Mouse (Mus musculus) cerebellum, adult 11 months (tissue): Measurements from ENCODE around the gene Hacl1.
"Not testable (repeated sequence)": the region's sequence is repeated elsewhere in the genome, so short reads cannot be mapped to it uniquely, and the experiment has no call there.

Experiments used
- DNase-seq: peaks from one replicate; pipeline ENCODE4 v3.0.0; 2022

Hacl1 gene

GRCm38 (mm10) chr14:31622748-31623147, 18.3 kb downstream of the Hacl1 start:
- DNase-seq = no peak

- no peak for DNase-seq
Measured at GRCm38 (mm10) chr14:31620591-31621223, 20.4 kb downstream of the Hacl1 start.

GRCm38 (mm10) chr14:31617997-31618396, 23.1 kb downstream of the Hacl1 start:
- no peak for DNase-seq

- DNase-seq = no peak
Measured at GRCm38 (mm10) chr14:31617204-31617603, 23.9 kb downstream of the Hacl1 start.

GRCm38 (mm10) chr14:31613671-31614070, 27.4 kb downstream of the Hacl1 start:
- no peak for DNase-seq

- DNase-seq = no peak
Measured at GRCm38 (mm10) chr14:31611986-31612385, 29.1 kb downstream of the Hacl1 start.

GRCm38 (mm10) chr14:31605514-31605913, 35.6 kb downstream of the Hacl1 start:
- no peak for DNase-seq

GRCm38 (mm10) chr14:31604916-31605315, 36.2 kb downstream of the Hacl1 start:
- DNase-seq = peak; percentile 5

- not testable (repeated sequence) for DNase-seq
Measured at GRCm38 (mm10) chr14:31602616-31602979, 38.5 kb downstream of the Hacl1 start.

- no peak for DNase-seq
Measured at GRCm38 (mm10) chr14:31601908-31602615, 39.0 kb downstream of the Hacl1 start.

GRCm38 (mm10) chr14:31597446-31597845, 43.6 kb downstream of the Hacl1 start:
- no peak for DNase-seq

- DNase-seq = no peak
Measured at GRCm38 (mm10) chr14:31596408-31596807, 44.7 kb downstream of the Hacl1 start.

- DNase-seq = no peak
Measured at GRCm38 (mm10) chr14:31594693-31595092, 46.4 kb downstream of the Hacl1 start.

GRCm38 (mm10) chr14:31593036-31593435, 48.0 kb downstream of the Hacl1 start:
- DNase-seq = no peak

- DNase-seq = no peak
Measured at GRCm38 (mm10) chr14:31591243-31591642, 49.8 kb downstream of the Hacl1 start, which contains the start of gene Colq. Gene Colq (minus strand): TSS chr14:31591343.

GRCm38 (mm10) chr14:31586451-31586850, 54.6 kb downstream of the Hacl1 start:
- DNase-seq = no peak

GRCm38 (mm10) chr14:31583082-31583481, 58.0 kb downstream of the Hacl1 start:
- DNase-seq = no peak

GRCm38 (mm10) chr14:31577966-31578735, 62.9 kb downstream of the Hacl1 start:
- DNase-seq = no peak

- DNase-seq = no peak
Measured at GRCm38 (mm10) chr14:31576846-31577697, 64.0 kb downstream of the Hacl1 start.

- DNase-seq = no peak
Measured at GRCm38 (mm10) chr14:31575866-31576265, 65.2 kb downstream of the Hacl1 start.

GRCm38 (mm10) chr14:31574903-31575665, 66.0 kb downstream of the Hacl1 start:
- DNase-seq = no peak

GRCm38 (mm10) chr14:31572561-31573175, 68.4 kb downstream of the Hacl1 start:
- DNase-seq = peak; percentile 14
